Mouse (Mus musculus) intestine, postnatal 0 days (tissue): Measurements from ENCODE around the gene Rpl10-ps3. TPM values are rescaled to one million over a fixed set of nuclear protein-coding genes. Genes with fewer than 3 reads are reported as not detected.

Experiments
- ATAC-seq: fragments of 200-750 bp; cut with Nextera tagmentation; 2 replicates; pipeline ENCODE4 v1.8.0; 2017; ENCODE audit warnings: mild to moderate bottlenecking, moderate TSS enrichment, moderate library complexity
- H3K27ac ChIP-seq: fragments of 300-500 bp; sonication (generic); 2 replicates; pipeline ENCODE4 v1.5.1; 2014; ENCODE audit warnings: mild to moderate bottlenecking, low read depth, low read length, moderate library complexity
- H3K27me3 ChIP-seq: fragments of 300-500 bp; sonication (generic); replicated peaks from 2 replicates; pipeline ENCODE4 v1.6.1; 2014; ENCODE audit warnings: low read length, mixed read lengths; ENCODE audit not compliant: control insufficient read depth, insufficient read depth
- H3K36me3 ChIP-seq: fragments of 300-500 bp; sonication (generic); 2 replicates; pipeline ENCODE4 v1.6.1; 2014; ENCODE audit warnings: mild to moderate bottlenecking, moderate library complexity; ENCODE audit not compliant: control insufficient read depth, insufficient read depth
- H3K4me1 ChIP-seq: fragments of 300-500 bp; sonication (generic); replicated peaks from 2 replicates; pipeline ENCODE4 v1.6.1; 2014; ENCODE audit warnings: antibody characterized with exemption, low read length, mixed read lengths; ENCODE audit not compliant: control insufficient read depth, insufficient read depth
- H3K4me2 ChIP-seq: fragments of 300-500 bp; sonication (generic); replicated peaks from 2 replicates; pipeline ENCODE4 v1.6.1; 2014; ENCODE audit warnings: low read depth, mild to moderate bottlenecking, moderate library complexity
- H3K4me3 ChIP-seq: fragments of 300-500 bp; sonication (generic); 2 replicates; pipeline ENCODE4 v1.5.1; 2014; ENCODE audit warnings: low read depth, low read length
- H3K9ac ChIP-seq: fragments of 300-500 bp; sonication (generic); 2 replicates; pipeline ENCODE4 v1.6.1; 2014; ENCODE audit warnings: mild to moderate bottlenecking, low read depth, low read length
- H3K9me3 ChIP-seq: fragments of 300-500 bp; sonication (generic); 2 replicates; pipeline ENCODE4 v1.6.1; 2016; ENCODE audit warnings: mixed run types; ENCODE audit not compliant: control insufficient read depth
- CTCF ChIP-seq: sonication (generic); IDR thresholded peaks from 2 replicates; pipeline ENCODE4 v1.5.1; 2016; ENCODE audit warnings: low read depth, mild to moderate bottlenecking, control low read depth, antibody characterized with exemption, moderate library complexity
- WGBS: fragments of 180-500 bp; shearing (Covaris S2); extraction: QIAGEN DNeasy Blood & Tissue Kit; methylation state at CpG from one replicate; pipeline ENCODE4 v1.1.7; 2014; 5-methylcytosine and 5-hydroxymethylcytosine counted together
- polyA plus RNA-seq: library from polyadenylated mRNA; unstranded; fragments of >200 nt; fragmentation: Nextera tagmentation; extraction: Ambion mirVana; gene quantifications from 2 replicates; pipeline ENCODE4 v1.2.1, GENCODE M21; 2015

Rpl10-ps3 gene
- polyA plus RNA-seq, 1 experiment from 2014 or later, result 174 TPM

- Histone ChIP-seq H3K36me3 (no peaks in the 10 kb centered on the region), H3K9me3 (no peaks in the 10 kb centered on the region), H3K4me1 (no peaks in the 10 kb centered on the region), H3K4me2 (no peak overlapping the region), H3K9ac (no peak overlapping the region), H3K27me3 (no peaks in the 10 kb centered on the region), H3K4me3 (no peak overlapping the region), H3K27ac (no peak overlapping the region)
- WGBS, result 64% methylated on average over 6 of the region's 6 CpGs
- no peak for TF ChIP-seq CTCF
- no peak for ATAC-seq
Measured at GRCm38 (mm10) chr9:50317299-50317698, 27.5 kb downstream of the Rpl10-ps3 start.

- no peak for TF ChIP-seq CTCF
- Histone ChIP-seq H3K9ac (no peak overlapping the region), H3K4me2 (no peak overlapping the region), H3K9me3 (no peaks in the 10 kb centered on the region), H3K27ac (no peak overlapping the region), H3K36me3 (no peaks in the 10 kb centered on the region), H3K27me3 (no peaks in the 10 kb centered on the region), H3K4me3 (no peak overlapping the region), H3K4me1 (no peaks in the 10 kb centered on the region)
- 43% methylated on average over 3 of the region's 3 CpGs for WGBS
- no peak for ATAC-seq
Measured at GRCm38 (mm10) chr9:50315650-50316049, 29.1 kb downstream of the Rpl10-ps3 start.

- H3K9me3 ChIP-seq, result no peaks in the 10 kb centered on the region
- TF ChIP-seq CTCF, result no peak
- no peak overlapping the region for H3K4me2 ChIP-seq
- WGBS, result 70% methylated on average over 6 of the region's 6 CpGs
- H3K27me3 ChIP-seq, result no peaks in the 10 kb centered on the region
- H3K36me3 ChIP-seq, result no peaks in the 10 kb centered on the region
- H3K4me1 ChIP-seq, result no peaks in the 10 kb centered on the region
- no peak overlapping the region for H3K4me3 ChIP-seq
- no peak for ATAC-seq
- no peak overlapping the region for H3K27ac ChIP-seq
- no peak overlapping the region for H3K9ac ChIP-seq
Measured at GRCm38 (mm10) chr9:50311036-50311545, 33.7 kb downstream of the Rpl10-ps3 start.

- WGBS, result 56% methylated on average over 10 of the region's 10 CpGs
Measured at GRCm38 (mm10) chr9:50305666-50306402, 38.9 kb downstream of the Rpl10-ps3 start.

GRCm38 (mm10) chr9:50305046-50305445 is 39.7 kb downstream of the Rpl10-ps3 start:
- Histone ChIP-seq H3K27me3 (no peaks in the 10 kb centered on the region), H3K9me3 (no peaks in the 10 kb centered on the region), H3K4me3 (no peak overlapping the region), H3K9ac (no peak overlapping the region), H3K36me3 (no peaks in the 10 kb centered on the region), H3K4me1 (no peaks in the 10 kb centered on the region), H3K27ac (no peak overlapping the region), H3K4me2 (no peak overlapping the region)
- 56% methylated on average over 2 of the region's 2 CpGs for WGBS
- TF ChIP-seq CTCF, result no peak
- ATAC-seq, result no peak

More at GRCm38 (mm10) chr9:50305666-50306402, 38.9 kb downstream of the Rpl10-ps3 start:
- H3K9me3 ChIP-seq, result no peaks in the 10 kb centered on the region
- no peak for TF ChIP-seq CTCF
- H3K4me1 ChIP-seq, result no peaks in the 10 kb centered on the region
- H3K27me3 ChIP-seq, result no peaks in the 10 kb centered on the region
- no peak overlapping the region for H3K4me3 ChIP-seq
- H3K4me2 ChIP-seq, result no peak overlapping the region
- H3K9ac ChIP-seq, result no peak overlapping the region
- ATAC-seq, result no peak
- H3K36me3 ChIP-seq, result no peaks in the 10 kb centered on the region
- H3K27ac ChIP-seq, result no peak overlapping the region

- Histone ChIP-seq H3K4me2 (no peak overlapping the region), H3K27ac (no peak overlapping the region), H3K36me3 (no peaks in the 10 kb centered on the region), H3K4me1 (no peaks in the 10 kb centered on the region), H3K9me3 (no peaks in the 10 kb centered on the region), H3K9ac (no peak overlapping the region), H3K27me3 (no peaks in the 10 kb centered on the region), H3K4me3 (no peak overlapping the region)
- no peak for TF ChIP-seq CTCF
- no peak for ATAC-seq
- 60% methylated on average over 4 of the region's 4 CpGs for WGBS
Measured at GRCm38 (mm10) chr9:50304004-50304403, 40.8 kb downstream of the Rpl10-ps3 start.
